9 mouse cellular contexts compared by ENCODE assay signal in the genomic region with DNA sequence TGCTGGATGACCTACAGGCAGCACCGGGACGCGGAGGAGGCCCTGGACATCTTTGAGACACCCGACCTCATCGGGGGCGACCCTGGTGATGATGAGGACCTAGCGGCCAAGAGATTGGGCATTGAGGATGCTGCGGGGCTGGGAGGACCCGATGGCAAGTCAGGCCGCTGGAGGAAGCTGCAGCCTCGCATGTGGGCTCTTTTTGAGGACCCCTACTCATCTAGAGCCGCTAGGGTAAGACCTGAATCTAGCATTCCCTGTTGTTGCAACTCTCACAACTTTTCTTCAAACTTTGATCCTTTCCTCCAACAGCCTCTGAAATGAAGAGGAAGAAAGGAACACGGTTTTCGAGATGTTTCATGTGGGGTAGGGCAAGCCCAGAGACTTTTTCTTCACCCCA. TPM values are rescaled to one million over a fixed set of nuclear protein-coding genes. Genes with fewer than 3 reads are reported as not detected.
DNase-seq lines count a peak whose midpoint lies in the region; ATAC-seq and TF ChIP-seq lines count a peak whose summit lies in the region.
"Had no signal": no experiment of that assay in that cellular context is flagged by ENCODE, and none has a peak within 500 bp of the region (broad histone marks: within the 10 kb centered on the region; RNA-seq: fewer than 3 reads in every experiment).

No protein-coding gene starts in this region.

- intact Hi-C loops in gastrocnemius, adult 2 months (cut with DNase I): no loop called here
- intact Hi-C loops in gastrocnemius, postnatal 36 days (cut with DNase I): no loop called here

- no peaks in the 10 kb centered on the region for H3K36me3 ChIP-seq in megakaryocyte, embryonic 14.5 days (replicated peaks; ENCODE audit: low read length)
- no peaks in the 10 kb centered on the region for H3K36me3 ChIP-seq in limb, embryonic 11.5 days (ENCODE audit: control insufficient read depth, insufficient read depth, low read length)
- H3K36me3 ChIP-seq in stomach, embryonic 14.5 days (ENCODE audit: control insufficient read depth, insufficient read depth, low read length): no peaks in the 10 kb centered on the region

- no peak for DNase-seq in gastrocnemius, adult 2 months
- no peak for DNase-seq in gastrocnemius, postnatal 36 days
- peak; percentile 49 for DNase-seq in limb, embryonic 11.5 days (ENCODE audit: low spot score)
- DNase-seq in B cell, adult 2 months: no peak
- DNase-seq in urinary bladder, postnatal 14 days (ENCODE audit: low spot score): no peak

- ATAC-seq in megakaryocyte, adult 5-6 weeks (ENCODE audit: poor library complexity, severe bottlenecking): no peak
- no peak for ATAC-seq in limb, embryonic 11.5 days (ENCODE audit: insufficient number of reproducible peaks, low FRiP score, low TSS enrichment, low read depth)
- no peak for ATAC-seq in stomach, embryonic 14.5 days (ENCODE audit: insufficient number of reproducible peaks, insufficient read depth, low FRiP score, low read depth)

- no peak for TF ChIP-seq CTCF in gastrocnemius, adult 2 months (IDR thresholded peaks at IDR 0.05)

- WGBS in limb, embryonic 11.5 days: 8% methylated on average over 14 of the region's 14 CpGs
- WGBS in stomach, embryonic 14.5 days: 13% methylated on average over 14 of the region's 14 CpGs

- H3K4me3 ChIP-seq in gastrocnemius, adult 2 months: peak overlapping the region; percentile 66
- H3K4me3 ChIP-seq in megakaryocyte, embryonic 14.5 days (replicated peaks): peak overlapping the region; percentile 62
- H3K4me3 ChIP-seq in limb, embryonic 11.5 days (ENCODE audit: low read depth, low read length): peak overlapping the region; percentile 35
- H3K4me3 ChIP-seq in stomach, embryonic 14.5 days (ENCODE audit: low read depth, low read length): peak overlapping the region; percentile 47

- peaks cover 15% of the 10 kb centered on the region for H3K9me3 ChIP-seq in megakaryocyte, embryonic 14.5 days
- no peaks in the 10 kb centered on the region for H3K9me3 ChIP-seq in limb, embryonic 11.5 days (ENCODE audit: control insufficient read depth, low read length)
- no peaks in the 10 kb centered on the region for H3K9me3 ChIP-seq in stomach, embryonic 14.5 days (ENCODE audit: control insufficient read depth, low read depth, low read length)

- H3K4me1 ChIP-seq in megakaryocyte, embryonic 14.5 days: peaks cover 15% of the 10 kb centered on the region; the same call in 1 of the 2 replicates
- no peaks in the 10 kb centered on the region; the same call in 1 of the 2 replicates for H3K4me1 ChIP-seq in limb, embryonic 11.5 days (ENCODE audit: control insufficient read depth, insufficient read depth, low read length)
- H3K4me1 ChIP-seq in stomach, embryonic 14.5 days (ENCODE audit: control insufficient read depth, insufficient read depth, low read length): peaks cover 15% of the 10 kb centered on the region; the same call in 1 of the 2 replicates

- no peak overlapping the region for H3K27ac ChIP-seq in gastrocnemius, adult 2 months
- no peak overlapping the region for H3K27ac ChIP-seq in limb, embryonic 11.5 days (replicated peaks; ENCODE audit: low read depth, low read length)
- H3K27ac ChIP-seq in stomach, embryonic 14.5 days (ENCODE audit: low read length): no peak overlapping the region

- peaks cover 46% of the 10 kb centered on the region for H3K27me3 ChIP-seq in megakaryocyte, embryonic 14.5 days (replicated peaks)
- H3K27me3 ChIP-seq in limb, embryonic 11.5 days (ENCODE audit: control insufficient read depth, insufficient read depth, low read length): peaks cover 40% of the 10 kb centered on the region
- H3K27me3 ChIP-seq in stomach, embryonic 14.5 days (ENCODE audit: control insufficient read depth, insufficient read depth, low read length): peaks cover 15% of the 10 kb centered on the region; the same call in 1 of the 2 replicates

- H3K4me2 ChIP-seq in limb, embryonic 11.5 days (ENCODE audit: low read depth, severe bottlenecking): peak overlapping the region; percentile 58
- peak overlapping the region; percentile 85 for H3K4me2 ChIP-seq in stomach, embryonic 14.5 days (replicated peaks; ENCODE audit: low read depth, low read length)

- peak overlapping the region; percentile 12; the same call in 1 of the 2 replicates for H3K9ac ChIP-seq in limb, embryonic 11.5 days (ENCODE audit: low read length)
- no peak overlapping the region for H3K9ac ChIP-seq in stomach, embryonic 14.5 days (replicated peaks; ENCODE audit: low read depth, low read length)

RNA-seq across cellular contexts. Expression of a gene that starts 1.2 kb away (rescaled TPM):
- total RNA-seq in gastrocnemius, adult 2 months (2021): under 1 TPM; 0.13 to 0.28 TPM
- under 1 TPM; 0.15 to 0.17 TPM for total RNA-seq in gastrocnemius, postnatal 36 days (2021)
- not detected in 2 replicates for polyA plus RNA-seq in megakaryocyte, embryonic 14.5 days (2012; ENCODE audit: insufficient read depth, low replicate concordance)
- total RNA-seq in megakaryocyte, adult 5-6 weeks (2015): not detected in 2 replicates
- not detected in 2 replicates for total RNA-seq in megakaryocyte, adult 5-6 weeks (2017)
- polyA plus RNA-seq in limb, embryonic 11.5 days (2014; fragmentation: Nextera tagmentation; extraction: Ambion mirVana): 0.32 TPM in 1 of 2 replicates, not detected in the other
- polyA plus RNA-seq in stomach, embryonic 14.5 days (2014; fragmentation: Nextera tagmentation; extraction: Ambion mirVana): 0.88 and 1.2 TPM in 2 replicates
- total RNA-seq: monocyte, adult 5-6 weeks had no signal
